Mouse (Mus musculus) heart, adult 2 months (tissue): ENCODE data around the gene Pnrc2. TPM values are rescaled to one million over a fixed set of nuclear protein-coding genes. Genes with fewer than 3 reads are reported as not detected.

Source experiments
- DNase-seq, 2 experiments: peaks; one replicate each; pipeline ENCODE4 v3.0.0; 2021
- H3K27ac ChIP-seq: fragments of 200-600 bp; 2 replicates; pipeline ENCODE4 v1.8.1; 2022
- H3K27me3 ChIP-seq: fragments of 200-500 bp; 2 replicates; pipeline ENCODE4 v1.6.1; 2012; ENCODE audit warnings: mild to moderate bottlenecking, low read length, inconsistent platforms, mixed read lengths; ENCODE audit not compliant: control insufficient read depth, insufficient read depth
- H3K36me3 ChIP-seq: fragments of 200-500 bp; 2 replicates; pipeline ENCODE4 v1.6.1; 2012; ENCODE audit warnings: low read length, inconsistent platforms; ENCODE audit not compliant: control insufficient read depth, insufficient read depth
- H3K4me1 ChIP-seq: fragments of 200-500 bp; 2 replicates; pipeline ENCODE4 v1.6.1; 2011; ENCODE audit warnings: low read length; ENCODE audit not compliant: control insufficient read depth, insufficient read depth
- H3K4me3 ChIP-seq: fragments of 200-600 bp; 2 replicates; pipeline ENCODE4 v1.8.1; 2022
- H3K79me2 ChIP-seq: fragments of 200-500 bp; replicated peaks from 2 replicates; pipeline ENCODE4 v1.6.1; 2012; ENCODE audit warnings: mild to moderate bottlenecking, inconsistent platforms, low read length, moderate library complexity, mixed read lengths; ENCODE audit not compliant: control insufficient read depth, insufficient read depth
- H3K9ac ChIP-seq: fragments of 200-500 bp; 2 replicates; pipeline ENCODE4 v1.6.1; 2012; ENCODE audit warnings: low read depth, mild to moderate bottlenecking, control low read depth, inconsistent platforms, low read length, mixed read lengths
- CTCF ChIP-seq: fragments of 200-600 bp; IDR thresholded peaks from 2 replicates; pipeline ENCODE4 v1.8.1; 2022; ENCODE audit warnings: antibody characterized with exemption, mild to moderate bottlenecking, moderate library complexity
- EP300 ChIP-seq: fragments of 200-500 bp; IDR thresholded peaks from 2 replicates; pipeline ENCODE4 v1.6.1; 2011; ENCODE audit warnings: low read depth, low read length, control low read depth; ENCODE audit not compliant: insufficient read depth
- POLR2A ChIP-seq: fragments of 200-500 bp; IDR thresholded peaks from 2 replicates; pipeline ENCODE4 v1.6.1; 2011; ENCODE audit warnings: mild to moderate bottlenecking, low read depth, low read length, control low read depth; ENCODE audit not compliant: insufficient read depth
- WGBS: fragments of 180-500 bp; shearing (Covaris S2); methylation state at CpG from one replicate; pipeline ENCODE4 v1.1.7; 2018; 5-methylcytosine and 5-hydroxymethylcytosine counted together
- intact Hi-C: fragments of 180-260 bp; cut with DNase I; formaldehyde crosslinking; loops from one replicate; pipeline ENCODE4 v1.15.1; 2025
- polyA plus RNA-seq: library from polyadenylated mRNA; depleted of rRNA; stranded (reverse); fragments of >200 nt; gene quantifications from 2 replicates; pipeline ENCODE4 v1.2.3, GENCODE M21; 2012; rRNA removed
- total RNA-seq, 2 experiments: library from RNA; stranded (reverse); gene quantifications; 2 replicates each; pipeline ENCODE4 v1.2.3; 2021

Pnrc2 gene
- total and polyA plus RNA-seq, 3 experiments, result 14.9 to 81.2 (median 58.8) TPM

DNA sequence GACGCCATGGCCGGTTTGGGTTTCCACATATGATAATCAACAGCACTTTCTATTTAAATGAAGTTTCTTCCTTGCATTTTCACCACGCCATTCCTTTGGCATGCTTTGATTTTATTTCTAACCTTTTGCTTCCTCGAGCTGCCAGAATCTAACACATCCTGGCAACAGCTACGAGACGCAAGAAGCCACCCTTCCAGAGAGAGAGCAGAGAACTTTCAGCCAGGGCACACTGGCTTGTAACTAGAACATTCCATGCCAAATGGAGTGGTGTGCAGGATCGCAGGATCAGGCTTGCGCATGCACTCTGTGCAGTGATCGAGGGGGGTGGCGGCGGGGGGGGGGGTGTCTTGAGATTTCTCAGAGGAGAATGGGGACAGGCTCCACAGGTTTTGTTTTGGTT is 41.6 kb downstream of the Pnrc2 start:
- TF ChIP-seq EP300 (0 out of 2 replicates have a peak, but pooled peaks have one; percentile 27), POLR2A (peak; percentile 52; the same call in 1 of the 2 replicates), CTCF (no peak)
- Histone ChIP-seq H3K4me3 (no peak overlapping the region), H3K27ac (peak overlapping the region; percentile 74), H3K27me3 (no peaks in the 10 kb centered on the region), H3K4me1 (peaks cover 10% of the 10 kb centered on the region), H3K9ac (no peak overlapping the region), H3K36me3 (peaks cover 3% of the 10 kb centered on the region; the same call in 1 of the 2 replicates), H3K79me2 (no peaks in the 10 kb centered on the region)
- 55% methylated on average over 11 of the region's 11 CpGs for WGBS
- peak in 1 of 2 experiments; percentile 60 for DNase-seq
- intact Hi-C loops, result no loop called here

DNA sequence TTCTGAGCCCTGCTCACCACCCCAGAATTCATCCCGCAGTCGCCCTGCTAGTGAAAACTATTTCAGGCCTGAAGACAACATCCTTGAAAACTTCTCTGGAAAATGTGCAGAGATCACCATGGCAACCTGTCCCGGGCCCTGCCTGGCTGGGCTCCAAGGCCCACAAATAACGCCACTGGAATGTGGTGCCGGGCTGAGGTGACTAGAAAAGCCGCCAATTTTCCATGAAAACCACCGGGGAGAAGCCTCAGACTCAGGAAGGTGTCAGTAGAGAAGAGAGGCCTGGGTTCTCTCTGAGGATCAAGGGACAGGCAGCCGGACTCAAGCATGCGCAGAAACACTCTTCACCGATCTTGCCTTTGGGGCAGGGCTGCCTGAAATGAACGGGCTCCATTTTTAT is 45.2 kb downstream of the Pnrc2 start:
- Histone ChIP-seq H3K4me3 (no peak overlapping the region), H3K27ac (peak overlapping the region; percentile 82), H3K79me2 (no peaks in the 10 kb centered on the region)

DNA sequence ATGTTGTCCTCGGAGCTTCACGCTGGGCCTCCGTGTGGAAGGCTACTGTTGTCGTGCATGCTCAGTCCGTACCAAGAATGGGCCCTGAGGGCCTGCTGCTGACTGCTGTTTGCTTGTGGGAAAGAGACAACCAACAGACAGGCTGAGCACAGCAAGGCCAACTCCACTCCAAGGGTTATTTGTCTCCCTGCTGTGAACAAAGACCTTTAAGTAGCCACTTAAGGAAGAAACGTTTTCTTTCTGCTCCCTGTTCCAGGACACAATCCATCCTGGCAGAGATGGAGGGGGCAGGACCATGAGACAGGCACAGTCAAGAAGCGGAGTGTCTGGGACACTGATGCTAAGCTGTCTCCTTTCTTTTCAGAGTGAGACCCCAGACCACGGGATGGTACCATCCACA is 49.4 kb downstream of the Pnrc2 start:
- H3K4me3 ChIP-seq, result no peak overlapping the region
- H3K36me3 ChIP-seq, result peaks cover 3% of the 10 kb centered on the region; the same call in 1 of the 2 replicates
- no peak overlapping the region for H3K27ac ChIP-seq
- H3K27me3 ChIP-seq, result no peaks in the 10 kb centered on the region
- intact Hi-C loops, result no loop called here
- peaks cover 7% of the 10 kb centered on the region for H3K4me1 ChIP-seq
- no peak for TF ChIP-seq EP300
- TF ChIP-seq POLR2A, result no peak
- no peak for TF ChIP-seq CTCF
- H3K9ac ChIP-seq, result no peak overlapping the region
- DNase-seq, result no peak
- H3K79me2 ChIP-seq, result no peaks in the 10 kb centered on the region
- WGBS, result 64% methylated on average over 8 of the region's 8 CpGs

More for the DNA sequence above, 45.2 kb downstream of the Pnrc2 start:
- Histone ChIP-seq H3K4me1 (peaks cover 10% of the 10 kb centered on the region), H3K27me3 (no peaks in the 10 kb centered on the region), H3K36me3 (peaks cover 3% of the 10 kb centered on the region; the same call in 1 of the 2 replicates), H3K9ac (peak overlapping the region; percentile 31)
- intact Hi-C loops, result no loop called here
- peak; percentile 74 to 83 for DNase-seq
- TF ChIP-seq POLR2A, result peak; percentile 34; the same call in 1 of the 2 replicates
- TF ChIP-seq CTCF, result no peak
- no peak for TF ChIP-seq EP300
- WGBS, result 8% methylated on average over 11 of the region's 11 CpGs

DNA sequence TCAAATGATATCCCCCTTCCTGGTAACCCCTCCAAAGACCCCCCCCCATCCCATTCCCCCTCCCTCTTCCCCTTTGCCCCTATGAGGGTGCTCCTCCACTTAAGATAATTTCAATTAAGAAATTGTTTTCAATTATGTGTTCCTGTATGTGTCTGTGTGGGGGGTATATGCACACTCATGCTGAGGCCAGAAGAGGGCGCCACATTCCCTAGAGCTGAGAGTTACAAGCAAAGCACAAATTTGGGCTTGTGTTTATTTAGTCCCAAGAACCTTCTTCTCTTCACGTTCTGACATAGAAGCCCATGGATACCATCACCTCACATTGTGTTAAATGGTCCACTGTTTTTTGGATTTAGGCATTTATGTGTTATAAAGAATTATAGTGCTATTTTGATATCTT is 50.4 kb downstream of the Pnrc2 start:
- Histone ChIP-seq H3K4me3 (no peak overlapping the region), H3K9ac (no peak overlapping the region), H3K36me3 (no peaks in the 10 kb centered on the region), H3K27ac (no peak overlapping the region), H3K79me2 (no peaks in the 10 kb centered on the region), H3K4me1 (0 out of 2 replicates have a peak, but pooled peaks cover 1% of the 10 kb centered on the region), H3K27me3 (no peaks in the 10 kb centered on the region)
- DNase-seq, result no peak
- TF ChIP-seq CTCF (peak; percentile 58), EP300 (no peak)
- WGBS, result 67% methylated on average over 2 of the region's 2 CpGs
- intact Hi-C loops, result no loop called here

DNA sequence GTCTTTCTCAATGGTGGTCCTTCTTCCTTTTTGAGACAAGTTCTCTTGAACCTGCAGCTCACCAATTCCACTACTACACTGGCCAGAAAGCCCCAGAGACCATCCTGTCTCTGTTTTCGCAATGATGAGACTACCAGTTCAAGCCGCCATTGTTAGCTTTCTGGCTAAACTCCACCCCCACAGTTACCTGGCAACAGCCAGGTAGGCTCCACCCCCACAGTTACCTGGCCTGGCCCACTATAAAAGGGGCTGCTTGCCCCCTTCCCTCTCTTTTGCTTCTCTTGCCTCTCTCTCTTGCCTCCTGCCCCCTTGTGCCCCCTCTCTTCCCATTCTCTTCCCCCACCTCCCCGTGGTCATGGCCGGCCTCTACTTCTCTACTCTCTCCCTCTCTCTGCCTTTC is 51.9 kb downstream of the Pnrc2 start:
- H3K4me3 ChIP-seq, result no peak overlapping the region
- 0 out of 2 replicates have a peak, but pooled peaks cover 1% of the 10 kb centered on the region for H3K4me1 ChIP-seq
- no peaks in the 10 kb centered on the region for H3K27me3 ChIP-seq
- no peak overlapping the region for H3K9ac ChIP-seq
- intact Hi-C loops, result no loop called here
- 91% methylated on average over 4 of the region's 4 CpGs for WGBS
- no peak overlapping the region for H3K27ac ChIP-seq
- no peak for TF ChIP-seq CTCF
- TF ChIP-seq POLR2A, result no peak
- no peak for TF ChIP-seq EP300
- no peak for DNase-seq
- no peaks in the 10 kb centered on the region for H3K36me3 ChIP-seq
- no peaks in the 10 kb centered on the region for H3K79me2 ChIP-seq

Other genes with a start within 250 kb of the Pnrc2 start
- 1 to 10 TPM; 1.8 to 3.2 TPM for gene Ifnlr1, start 187.6 kb downstream of the Pnrc2 start, total RNA-seq
- gene Ifnlr1, start 187.6 kb downstream of the Pnrc2 start, polyA plus RNA-seq, result 2.0 and 2.8 TPM in 2 replicates
- under 1 TPM; 0.30 to 0.42 TPM for gene Il22ra1, start 145.7 kb downstream of the Pnrc2 start, total RNA-seq
- 0.15 and 0.23 TPM in 2 replicates for gene Il22ra1, start 145.7 kb downstream of the Pnrc2 start, polyA plus RNA-seq
- gene Myom3, start 114.1 kb downstream of the Pnrc2 start, total RNA-seq, result 1 to 10 TPM in 1 of 2 experiments, under 1 TPM in 1; 0.61 to 1.5 TPM
- 1.4 and 1.6 TPM in 2 replicates for gene Myom3, start 114.1 kb downstream of the Pnrc2 start, polyA plus RNA-seq
- gene Srsf10, start 18.1 kb downstream of the Pnrc2 start, total RNA-seq, result 10 to 100 TPM; 45.3 to 49.1 TPM
- 28.8 and 37.7 TPM in 2 replicates for gene Srsf10, start 18.1 kb downstream of the Pnrc2 start, polyA plus RNA-seq
- gene Cnr2, start 21.5 kb upstream of the Pnrc2 start, total RNA-seq, result under 1 TPM; 0.23 to 0.59 TPM
- 0.64 and 0.88 TPM in 2 replicates for gene Cnr2, start 21.5 kb upstream of the Pnrc2 start, polyA plus RNA-seq
- 10 to 100 TPM; 30.4 to 34.6 TPM for gene Fuca1, start 46.9 kb upstream of the Pnrc2 start, total RNA-seq
- gene Fuca1, start 46.9 kb upstream of the Pnrc2 start, polyA plus RNA-seq, result 24.0 and 25.3 TPM in 2 replicates
- gene Hmgcl, start 72.6 kb upstream of the Pnrc2 start, total RNA-seq, result 10 to 100 TPM; 72.6 to 80.4 TPM
- gene Hmgcl, start 72.6 kb upstream of the Pnrc2 start, polyA plus RNA-seq, result 71.9 and 96.9 TPM in 2 replicates
- 1 to 10 TPM; 1.6 to 2.0 TPM for gene Gale, start 89.9 kb upstream of the Pnrc2 start, total RNA-seq
- gene Gale, start 89.9 kb upstream of the Pnrc2 start, polyA plus RNA-seq, result 4.6 TPM in 2 replicates
- gene Lypla2, start 98.8 kb upstream of the Pnrc2 start, total RNA-seq, result 10 to 100 TPM; 35.9 to 37.1 TPM
- gene Lypla2, start 98.8 kb upstream of the Pnrc2 start, polyA plus RNA-seq, result 52.2 and 55.1 TPM in 2 replicates
- 10 to 100 TPM; 19.4 to 20.9 TPM for gene Pithd1, start 113.4 kb upstream of the Pnrc2 start, total RNA-seq
- 19.0 and 29.2 TPM in 2 replicates for gene Pithd1, start 113.4 kb upstream of the Pnrc2 start, polyA plus RNA-seq
- 10 to 100 TPM; 31.1 to 35.5 TPM for gene Eloa, start 147.9 kb upstream of the Pnrc2 start, total RNA-seq
- 11.0 and 17.7 TPM in 2 replicates for gene Eloa, start 147.9 kb upstream of the Pnrc2 start, polyA plus RNA-seq
- 100 to 1,000 TPM; 259 to 288 TPM for gene Rpl11, start 179.6 kb upstream of the Pnrc2 start, total RNA-seq
- 132 and 186 TPM in 2 replicates for gene Rpl11, start 179.6 kb upstream of the Pnrc2 start, polyA plus RNA-seq